Mouse (Mus musculus) mesoderm, embryonic 11.5 days (tissue): ENCODE results near the gene 9530003J23Rik.

ENCODE experiments used
- DNase-seq: peaks from one replicate; pipeline ENCODE4 v3.0.0-alpha.2; 2012; ENCODE audit warnings: low read depth, low spot score

9530003J23Rik gene

DNA sequence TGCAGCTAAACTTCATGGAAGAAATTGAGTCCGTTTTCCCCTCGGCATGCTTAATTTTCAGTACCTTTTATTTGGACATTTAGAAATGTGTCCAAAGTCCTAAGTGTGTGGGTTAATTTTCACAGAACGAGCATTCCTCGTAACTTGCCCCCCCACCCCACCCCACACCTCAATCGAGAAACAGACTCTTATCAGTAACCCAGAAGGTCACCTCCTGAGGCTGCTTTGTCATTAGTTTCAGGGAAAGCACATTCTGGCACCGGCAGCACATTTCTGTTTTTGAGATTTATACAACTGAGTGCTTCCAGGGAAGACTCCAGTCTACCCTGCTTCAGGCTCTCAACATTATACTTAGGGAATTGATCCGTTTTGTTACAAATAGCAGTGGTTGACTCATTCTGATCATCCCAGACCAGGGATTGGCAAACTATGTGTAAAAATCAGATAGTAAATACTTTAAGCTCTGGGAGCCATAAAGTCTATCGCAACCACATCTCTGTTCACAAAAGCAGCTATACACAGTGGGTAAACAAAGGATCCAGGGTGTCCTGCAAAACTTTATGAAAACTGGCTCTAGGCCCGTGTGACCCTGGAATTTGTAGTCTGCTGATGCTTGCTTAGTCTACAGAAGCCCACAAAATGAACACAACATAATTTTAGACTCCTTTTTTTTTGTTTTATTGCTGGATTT, 53.0 kb downstream of the 9530003J23Rik start:
- DNase-seq: no peak
